Mouse (Mus musculus) lung, postnatal 0 days (tissue): Measurements from ENCODE around the gene Oard1. TPM values are rescaled to one million over a fixed set of nuclear protein-coding genes. Genes with fewer than 3 reads are reported as not detected.
A peak's percentile ranks its signal among the peaks of the same experiment; 100 is the strongest.

Experiments used
- ATAC-seq: fragments of 200-750 bp; cut with Nextera tagmentation; 2 replicates; pipeline ENCODE4 v1.8.0; 2017; ENCODE audit warnings: moderate library complexity
- DNase-seq: peaks from one replicate; pipeline ENCODE4 v3.0.0-alpha.2; 2016; ENCODE audit warnings: low spot score
- H3K27ac ChIP-seq: fragments of 300-500 bp; sonication (generic); 2 replicates; pipeline ENCODE4 v1.5.1; 2014; ENCODE audit warnings: antibody characterized with exemption, mild to moderate bottlenecking, low read length, mixed read lengths
- H3K27me3 ChIP-seq: fragments of 300-500 bp; sonication (generic); replicated peaks from 2 replicates; pipeline ENCODE4 v1.6.1; 2014; ENCODE audit warnings: low read length, mixed read lengths; ENCODE audit not compliant: insufficient read depth
- H3K36me3 ChIP-seq: fragments of 300-500 bp; sonication (generic); 2 replicates; pipeline ENCODE4 v1.6.1; 2014; ENCODE audit warnings: low read length, mixed read lengths; ENCODE audit not compliant: insufficient read depth
- H3K4me1 ChIP-seq: fragments of 300-500 bp; sonication (generic); 2 replicates; pipeline ENCODE4 v1.6.1; 2014; ENCODE audit warnings: antibody characterized with exemption, low read depth, low read length, mixed read lengths; ENCODE audit not compliant: insufficient read depth
- H3K4me2 ChIP-seq: fragments of 300-500 bp; sonication (generic); replicated peaks from 2 replicates; pipeline ENCODE4 v1.6.1; 2014; ENCODE audit warnings: low read depth, mild to moderate bottlenecking, low read length, moderate library complexity, mixed read lengths
- H3K4me3 ChIP-seq: fragments of 300-500 bp; sonication (generic); 2 replicates; pipeline ENCODE4 v1.5.1; 2014; ENCODE audit warnings: low read depth, low read length
- H3K9ac ChIP-seq: fragments of 300-500 bp; sonication (generic); replicated peaks from 2 replicates; pipeline ENCODE4 v1.6.1; 2014; ENCODE audit warnings: low read depth, mild to moderate bottlenecking
- H3K9me3 ChIP-seq: fragments of 300-500 bp; sonication (generic); 2 replicates; pipeline ENCODE4 v1.6.1; 2016; ENCODE audit warnings: low read length, mixed read lengths
- CTCF ChIP-seq: IDR thresholded peaks from 2 replicates; pipeline ENCODE4 v1.5.1; 2016; ENCODE audit warnings: antibody characterized with exemption, mild to moderate bottlenecking
- EP300 ChIP-seq: IDR thresholded peaks from 2 replicates; pipeline ENCODE4 v1.6.1; 2016; ENCODE audit warnings: antibody characterized with exemption, mild to moderate bottlenecking, control low read depth
- WGBS: fragments of 180-500 bp; shearing (Covaris S2); extraction: QIAGEN DNeasy Blood & Tissue Kit; methylation state at CpG from one replicate; pipeline ENCODE4 v1.1.7; 2014; 5-methylcytosine and 5-hydroxymethylcytosine counted together
- polyA plus RNA-seq: library from polyadenylated mRNA; unstranded; fragments of >200 nt; fragmentation: Nextera tagmentation; extraction: Ambion mirVana; gene quantifications from 2 replicates; pipeline ENCODE4 v1.2.1, GENCODE M21; 2015

Oard1 gene
- polyA plus RNA-seq, 1 experiment from 2014 or later: 43.9 TPM

- TF ChIP-seq EP300 (no peak), CTCF (peak; percentile 20; the same call in 1 of the 2 replicates)
- Histone ChIP-seq H3K4me3 (no peak overlapping the region), H3K4me2 (no peak overlapping the region), H3K4me1 (no peaks in the 10 kb centered on the region), H3K27ac (no peak overlapping the region), H3K9me3 (no peaks in the 10 kb centered on the region), H3K36me3 (no peaks in the 10 kb centered on the region), H3K9ac (no peak overlapping the region), H3K27me3 (no peaks in the 10 kb centered on the region)
- 60% methylated on average over 7 of the region's 7 CpGs for WGBS
- DNase-seq (no peak), ATAC-seq (no peak)
These were observed 33.1 kb downstream of the Oard1 start for GRCm38 (mm10) chr17:48442745-48443457.

GRCm38 (mm10) chr17:48443542-48444145 lies 33.8 kb downstream of the Oard1 start:
- WGBS: 80% methylated on average over 16 of the region's 16 CpGs
- Histone ChIP-seq H3K27ac (no peak overlapping the region), H3K36me3 (no peaks in the 10 kb centered on the region), H3K27me3 (no peaks in the 10 kb centered on the region), H3K9me3 (no peaks in the 10 kb centered on the region), H3K9ac (no peak overlapping the region), H3K4me1 (no peaks in the 10 kb centered on the region), H3K4me3 (no peak overlapping the region), H3K4me2 (no peak overlapping the region)
- DNase-seq: no peak
- TF ChIP-seq CTCF (no peak), EP300 (no peak)
- ATAC-seq: no peak

GRCm38 (mm10) chr17:48447675-48448074 lies 37.9 kb downstream of the Oard1 start:
- ATAC-seq (no peak), DNase-seq (no peak)
- no peaks in the 10 kb centered on the region for H3K4me1 ChIP-seq
- H3K36me3 ChIP-seq: no peaks in the 10 kb centered on the region
- WGBS: 68% methylated on average over 8 of the region's 8 CpGs
- TF ChIP-seq EP300 (no peak), CTCF (no peak)
- H3K27ac ChIP-seq: no peak overlapping the region
- no peaks in the 10 kb centered on the region for H3K9me3 ChIP-seq
- H3K4me3 ChIP-seq: no peak overlapping the region
- no peaks in the 10 kb centered on the region for H3K27me3 ChIP-seq
- no peak overlapping the region for H3K4me2 ChIP-seq
- no peak overlapping the region for H3K9ac ChIP-seq

GRCm38 (mm10) chr17:48450666-48451352 lies 41.0 kb downstream of the Oard1 start:
- DNase-seq (no peak), ATAC-seq (0 out of 2 replicates have a peak, but pooled peaks have one; percentile 18)
- Histone ChIP-seq H3K4me1 (no peaks in the 10 kb centered on the region), H3K4me3 (no peak overlapping the region), H3K9ac (no peak overlapping the region), H3K4me2 (no peak overlapping the region), H3K27ac (no peak overlapping the region), H3K36me3 (no peaks in the 10 kb centered on the region), H3K9me3 (no peaks in the 10 kb centered on the region), H3K27me3 (no peaks in the 10 kb centered on the region)
- 84% methylated on average over 13 of the region's 13 CpGs for WGBS
- TF ChIP-seq EP300 (no peak), CTCF (no peak)

GRCm38 (mm10) chr17:48451353-48451675 lies 41.5 kb downstream of the Oard1 start, which contains the start of gene Tspo2:
Gene Tspo2, minus strand, starts transcription at chr17:48451522.
- DNase-seq (no peak), ATAC-seq (peak; percentile 19; the same call in 1 of the 2 replicates)
- Histone ChIP-seq H3K36me3 (no peaks in the 10 kb centered on the region), H3K4me3 (no peak within 1 kb of the TSS), H3K27me3 (no peaks in the 10 kb centered on the region), H3K9ac (no peak within 1 kb of the TSS), H3K4me1 (no peaks in the 10 kb centered on the region), H3K27ac (no peak within 1 kb of the TSS), H3K9me3 (no peaks in the 10 kb centered on the region), H3K4me2 (no peak within 1 kb of the TSS)
- WGBS: 50% methylated on average over 7 of the region's 7 CpGs
- no peak for TF ChIP-seq CTCF
- TF ChIP-seq EP300: no peak

- H3K4me2 ChIP-seq: no peak overlapping the region
- no peaks in the 10 kb centered on the region for H3K9me3 ChIP-seq
- H3K27me3 ChIP-seq: no peaks in the 10 kb centered on the region
- H3K9ac ChIP-seq: no peak overlapping the region
- no peaks in the 10 kb centered on the region for H3K36me3 ChIP-seq
- H3K27ac ChIP-seq: no peak overlapping the region
- H3K4me3 ChIP-seq: no peak overlapping the region
- 0 out of 2 replicates have a peak, but pooled peaks have one; percentile 15 for ATAC-seq
- no peak for TF ChIP-seq EP300
- no peak for TF ChIP-seq CTCF
- 59% methylated on average over 9 of the region's 9 CpGs for WGBS
- H3K4me1 ChIP-seq: no peaks in the 10 kb centered on the region
- no peak for DNase-seq
These were observed 42.1 kb downstream of the Oard1 start for GRCm38 (mm10) chr17:48451753-48452444.
